Mouse (Mus musculus): Measurements from ENCODE around the gene Gpsm1.

- TF ChIP-seq POLR2A (IDR thresholded peaks at IDR 0.05; ENCODE audit: control insufficient read depth, low read depth, low read length) (no peak), CTCF (IDR thresholded peaks at IDR 0.05; ENCODE audit: control insufficient read depth, insufficient read depth, insufficient replicate concordance, low read depth, low read length) (no peak)
These were observed 10.6 kb upstream of the Gpsm1 start for GRCm38 (mm10) chr2:26304711-26305110.

Data from testis, adult 2 months (tissue).